Mouse (Mus musculus): ENCODE measurements around the gene Pinlyp.
A peak's percentile ranks its signal among the peaks of the same experiment; 100 is the strongest.

The Pinlyp gene

GRCm38 (mm10) chr7:24563191-24563836 is 17.4 kb upstream of the Pinlyp start:
- DNase-seq (ENCODE audit: low spot score) = no peak

GRCm38 (mm10) chr7:24561450-24561849 is 15.5 kb upstream of the Pinlyp start:
- DNase-seq (ENCODE audit: low spot score) = no peak

- no peak for DNase-seq (ENCODE audit: low spot score)
Measured at GRCm38 (mm10) chr7:24555786-24556185, 9.9 kb upstream of the Pinlyp start.

GRCm38 (mm10) chr7:24551985-24552759 is 6.3 kb upstream of the Pinlyp start:
- DNase-seq (ENCODE audit: low spot score) = no peak

- no peak for DNase-seq (ENCODE audit: low spot score)
Measured at GRCm38 (mm10) chr7:24547534-24548036, 1.7 kb upstream of the Pinlyp start.

GRCm38 (mm10) chr7:24546634-24547389 is 894 bp upstream of the Pinlyp start:
- peak; percentile 98 for DNase-seq (ENCODE audit: low spot score)

GRCm38 (mm10) chr7:24544506-24544905 is 1.4 kb downstream of the Pinlyp start:
- no peak for DNase-seq (ENCODE audit: low spot score)

DNA sequence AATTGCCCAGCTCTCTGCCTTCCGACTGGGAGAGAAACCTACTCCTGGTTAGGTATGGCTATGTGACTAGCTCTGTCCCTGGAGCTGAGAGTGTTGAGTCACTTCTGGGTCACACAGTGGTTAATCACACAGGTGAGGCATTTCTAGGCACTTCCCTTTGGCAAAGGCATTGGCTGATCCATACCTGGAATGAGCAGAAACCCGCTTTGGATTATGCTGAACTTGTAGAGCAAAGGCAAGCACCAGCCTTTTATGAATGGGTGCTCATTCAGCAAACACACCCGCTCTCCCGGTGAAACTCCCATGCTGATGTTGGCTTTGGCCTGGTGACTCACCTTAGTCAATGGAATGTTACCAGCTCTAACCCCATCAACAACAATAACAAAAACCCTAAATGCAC is 6.2 kb downstream of the Pinlyp start:
- no peak for DNase-seq (ENCODE audit: low spot score)

- no peak for DNase-seq (ENCODE audit: low spot score)
Measured at GRCm38 (mm10) chr7:24538701-24539100, 7.2 kb downstream of the Pinlyp start.

GRCm38 (mm10) chr7:24538154-24538553 is 7.8 kb downstream of the Pinlyp start:
- no peak for DNase-seq (ENCODE audit: low spot score)

- no peak for DNase-seq (ENCODE audit: low spot score)
Measured at GRCm38 (mm10) chr7:24537591-24537990, 8.3 kb downstream of the Pinlyp start.

- no peak for DNase-seq (ENCODE audit: low spot score)
Measured at GRCm38 (mm10) chr7:24537081-24537480, 8.8 kb downstream of the Pinlyp start.

DNA sequence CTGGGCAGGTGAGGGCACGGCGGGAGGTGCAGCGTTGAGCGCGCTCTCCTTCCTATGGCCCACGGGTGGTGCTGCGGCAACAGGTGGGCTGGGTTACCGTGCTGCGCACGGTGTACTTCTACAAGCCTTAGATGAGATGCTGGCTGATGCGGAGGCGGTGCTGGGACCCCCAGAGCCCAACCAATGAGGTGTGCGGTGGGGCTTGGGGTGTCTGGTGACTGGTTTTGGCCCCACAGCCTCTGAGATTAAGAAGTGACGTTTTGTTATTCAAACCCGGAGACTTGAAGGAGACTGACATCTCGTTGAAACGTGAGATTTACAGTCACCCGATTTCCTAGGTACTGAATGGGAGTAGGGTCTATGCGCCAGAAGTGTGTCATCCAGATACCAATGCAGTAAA is 11.6 kb downstream of the Pinlyp start:
- DNase-seq (ENCODE audit: low spot score) = no peak

DNA sequence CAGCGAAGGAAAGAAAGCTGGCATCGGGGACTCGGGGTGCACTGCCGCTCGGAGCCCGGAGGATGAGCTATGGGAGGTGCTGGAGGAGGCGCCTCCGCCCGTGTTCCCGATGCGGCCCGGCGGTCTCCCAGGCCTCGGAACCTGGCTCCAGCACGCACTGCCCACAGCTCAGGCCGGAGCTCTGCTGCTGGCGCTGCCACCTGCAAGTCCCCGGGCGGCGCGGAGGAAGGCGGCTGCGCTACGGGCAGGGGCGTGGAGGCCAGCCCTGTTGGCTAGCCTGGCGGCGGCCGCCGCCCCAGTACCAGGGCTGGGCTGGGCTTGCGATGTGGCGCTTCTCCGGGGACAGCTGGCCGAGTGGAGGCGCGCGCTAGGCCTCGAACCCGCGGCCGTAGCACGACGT is 12.1 kb downstream of the Pinlyp start:
- no peak for DNase-seq (ENCODE audit: low spot score)

- DNase-seq (ENCODE audit: low spot score) = no peak
Measured at GRCm38 (mm10) chr7:24533031-24533571, 12.8 kb downstream of the Pinlyp start.

- peak; percentile 65 for DNase-seq (ENCODE audit: low spot score)
Measured at GRCm38 (mm10) chr7:24531211-24531971, 14.5 kb downstream of the Pinlyp start.

GRCm38 (mm10) chr7:24530062-24530931 is 15.6 kb downstream of the Pinlyp start, which contains the start of gene Irgq:
Gene Irgq, plus strand, starts transcription at chr7:24530689.
- peak; percentile 99 for DNase-seq (ENCODE audit: low spot score)

DNA sequence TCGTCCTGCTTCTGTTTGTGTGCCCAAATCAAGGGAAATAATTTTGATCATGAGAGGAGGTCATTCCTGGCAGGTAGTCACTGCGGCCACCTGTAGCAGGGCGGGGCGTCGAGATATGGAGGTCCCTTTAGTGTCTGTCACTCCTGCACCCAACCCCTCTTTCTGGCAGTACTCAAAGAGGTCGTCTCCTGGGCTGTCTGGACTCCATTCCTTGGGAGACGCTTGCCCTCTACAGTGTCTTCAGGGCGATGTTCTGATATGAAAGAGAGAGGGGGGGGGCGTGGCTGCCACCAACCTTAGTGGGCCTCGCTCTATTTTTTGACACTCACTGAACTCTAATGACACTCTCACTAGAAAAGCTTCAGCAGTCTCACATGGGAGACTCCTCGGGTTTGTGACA is 16.3 kb downstream of the Pinlyp start:
- no peak for DNase-seq (ENCODE audit: low spot score)

GRCm38 (mm10) chr7:24528861-24529260 is 17.1 kb downstream of the Pinlyp start:
- no peak for DNase-seq (ENCODE audit: low spot score)

DNA sequence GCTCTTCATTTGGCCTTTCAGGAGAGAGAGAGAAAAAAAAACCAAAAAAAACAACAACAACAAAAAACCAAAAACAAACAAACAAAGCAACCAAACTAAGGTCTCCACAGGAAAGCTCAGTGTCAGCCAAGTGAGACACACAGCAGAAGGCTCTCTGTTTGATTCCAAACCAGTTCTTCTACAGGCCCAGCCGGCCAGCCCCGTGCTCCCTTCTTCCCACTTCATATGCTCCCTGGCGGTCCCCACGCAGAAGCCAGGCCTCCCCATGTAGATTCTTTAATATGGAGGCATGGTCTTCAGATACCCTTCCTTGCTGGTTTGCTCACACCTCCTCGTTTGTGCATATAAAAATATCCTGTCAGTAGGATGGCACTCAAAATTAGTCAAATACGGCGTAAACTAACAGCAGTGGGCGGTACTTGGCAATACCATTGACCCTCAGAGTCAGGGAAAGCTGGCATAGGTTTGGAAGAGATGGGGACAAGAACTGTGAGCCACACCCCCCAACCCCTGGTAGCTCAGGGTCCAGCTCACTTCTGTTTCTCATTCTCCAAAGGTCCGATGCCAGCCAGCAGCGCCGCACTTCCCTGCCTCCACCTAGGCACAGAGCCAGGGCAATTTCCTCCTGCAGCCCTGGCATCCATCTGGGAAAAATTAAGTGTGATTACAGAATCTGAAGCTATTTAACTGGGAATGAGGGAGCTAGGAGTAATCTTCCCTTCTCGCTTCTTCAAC is 20.1 kb downstream of the Pinlyp start:
- DNase-seq (ENCODE audit: low spot score) = no peak
